Mouse (Mus musculus) G1E (cell line): ENCODE results near the gene Rbbp6.

Experiments used
- CTCF ChIP-seq: IDR thresholded peaks from 2 replicates; pipeline ENCODE4 v1.5.1; 2012; ENCODE audit warnings: low read depth, low read length, inconsistent platforms, mixed read lengths
- GATA1 ChIP-seq: IDR thresholded peaks from 2 replicates; pipeline ENCODE4 v1.6.1; 2012; ENCODE audit warnings: borderline replicate concordance, low read length, inconsistent platforms, mixed read lengths
- POLR2AphosphoS5 ChIP-seq: IDR thresholded peaks from 2 replicates; pipeline ENCODE4 v1.6.1; 2012; ENCODE audit warnings: low read depth, low read length, inconsistent platforms; ENCODE audit not compliant: insufficient replicate concordance

DNA sequence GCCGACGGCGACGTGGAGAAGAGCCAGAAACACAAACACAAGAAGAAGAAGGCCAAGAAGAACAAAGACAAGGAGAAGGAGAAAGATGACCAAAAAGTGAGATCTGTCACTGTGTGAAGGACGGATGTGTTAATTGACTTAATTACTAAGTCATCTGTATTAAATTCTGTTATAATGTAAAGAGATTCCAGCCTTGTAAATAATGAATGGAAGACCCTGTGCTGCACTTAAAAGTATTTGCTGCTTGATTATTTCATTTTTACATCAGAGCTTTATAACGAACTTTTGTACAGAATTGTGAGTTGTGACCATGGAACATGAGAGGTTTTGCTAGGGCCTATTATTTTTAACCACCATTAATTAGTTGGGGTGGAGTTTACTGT, 36.5 kb downstream of the Rbbp6 start:
- TF ChIP-seq CTCF (no peak), GATA1 (no peak), POLR2AphosphoS5 (no peak)
